Mouse (Mus musculus) MEL (cell line): Measurements from ENCODE around the gene Ola1. TPM values are rescaled to one million over a fixed set of nuclear protein-coding genes. Genes with fewer than 3 reads are reported as not detected.

Experiments
- DNase-seq: peaks from one replicate; pipeline ENCODE4 v3.0.0; 2011; ENCODE audit warnings: low read depth, low spot score
- H3K27ac ChIP-seq: 2 replicates; pipeline ENCODE4 v1.5.1; 2012; ENCODE audit warnings: low read depth, mild to moderate bottlenecking, control low read depth, low read length, moderate library complexity; ENCODE audit not compliant: control insufficient read depth
- H3K27me3 ChIP-seq, 2 experiments: fragments of 150-350 bp in 1 of 2; sonication (generic) in 1 of 2; 2 replicates each; pipeline ENCODE4 v1.6.1; 2012; ENCODE audit warnings: low read length in 2 of 2, mild to moderate bottlenecking in 2 of 2, improper control_type of control experiment in 1 of 2, moderate library complexity in 1 of 2; ENCODE audit not compliant: insufficient read depth in 2 of 2, control insufficient read depth in 1 of 2
- H3K36me3 ChIP-seq, 2 experiments: 2 replicates each; pipeline ENCODE4 v1.6.1; 2012 to 2014; ENCODE audit warnings: low read length in 2 of 2, improper control_type of control experiment in 1 of 2, inconsistent platforms in 1 of 2, mild to moderate bottlenecking in 1 of 2; ENCODE audit not compliant: insufficient read depth in 2 of 2, control insufficient read depth in 1 of 2
- H3K4me1 ChIP-seq, 2 experiments: fragments of 150-350 bp in 1 of 2; sonication (generic) in 1 of 2; 2 replicates each; pipeline ENCODE4 v1.6.1; 2012; ENCODE audit warnings: low read length in 2 of 2, improper control_type of control experiment in 1 of 2, mild to moderate bottlenecking in 1 of 2; ENCODE audit not compliant: insufficient read depth in 2 of 2, control insufficient read depth in 1 of 2
- H3K4me3 ChIP-seq, 2 experiments: fragments of 150-350 bp in 1 of 2; sonication (generic) in 1 of 2; 2 replicates each; pipeline ENCODE4 v1.5.1; 2012; ENCODE audit warnings: low read depth in 2 of 2, low read length in 2 of 2, mild to moderate bottlenecking in 2 of 2, moderate library complexity in 2 of 2, control low read depth in 1 of 2, improper control_type of control experiment in 1 of 2; ENCODE audit not compliant: control insufficient read depth in 1 of 2, insufficient read depth in 1 of 2
- H3K79me2 ChIP-seq: 2 replicates; pipeline ENCODE4 v1.6.1; 2012; ENCODE audit warnings: mild to moderate bottlenecking, low read length, moderate library complexity; ENCODE audit not compliant: control insufficient read depth, poor library complexity, insufficient read depth
- H3K9ac ChIP-seq: 2 replicates; pipeline ENCODE4 v1.6.1; 2012; ENCODE audit warnings: low read depth, mild to moderate bottlenecking, control low read depth, low read length, moderate library complexity; ENCODE audit not compliant: control insufficient read depth, poor library complexity, severe bottlenecking
- H3K9me3 ChIP-seq: fragments of 150-350 bp; sonication (generic); replicated peaks from 2 replicates; pipeline ENCODE4 v1.6.1; 2012; ENCODE audit warnings: mild to moderate bottlenecking, low read length, improper control_type of control experiment, moderate library complexity; ENCODE audit not compliant: insufficient read depth
- CHD2 ChIP-seq: IDR thresholded peaks from 2 replicates; pipeline ENCODE4 v1.6.1; 2011; ENCODE audit warnings: low read length, improper control_type of control experiment
- CTCF ChIP-seq, 3 experiments: IDR thresholded peaks in 2 of 3; conservative IDR thresholded peaks in 1 of 3; 2 replicates each; pipeline ENCODE4 v1.5.1; 2011 to 2012; ENCODE audit warnings: low read length in 3 of 3, low read depth in 2 of 3, mild to moderate bottlenecking in 2 of 3, improper control_type of control experiment in 1 of 3, inconsistent platforms in 1 of 3, mixed read lengths in 1 of 3, moderate library complexity in 1 of 3; ENCODE audit not compliant: control insufficient read depth in 1 of 3, insufficient read depth in 1 of 3, poor library complexity in 1 of 3, severe bottlenecking in 1 of 3
- ELF1 ChIP-seq: IDR thresholded peaks from 2 replicates; pipeline ENCODE4 v1.6.1; 2014; ENCODE audit warnings: low read depth, mild to moderate bottlenecking, inconsistent platforms, low read length, improper control_type of control experiment, moderate library complexity
- ETS1 ChIP-seq: IDR thresholded peaks from 2 replicates; pipeline ENCODE4 v1.6.1; 2012; ENCODE audit warnings: low read depth, mild to moderate bottlenecking, inconsistent platforms, low read length, improper control_type of control experiment, moderate library complexity
- GABPA ChIP-seq: IDR thresholded peaks from 2 replicates; pipeline ENCODE4 v1.6.1; 2012; ENCODE audit warnings: low read depth, mild to moderate bottlenecking, inconsistent platforms, low read length, improper control_type of control experiment, moderate library complexity
- GATA1 ChIP-seq: IDR thresholded peaks from 2 replicates; pipeline ENCODE4 v1.6.1; 2011; ENCODE audit warnings: low read depth, low read length, improper control_type of control experiment
- HCFC1 ChIP-seq: IDR thresholded peaks from 2 replicates; pipeline ENCODE4 v1.6.1; 2012; ENCODE audit warnings: low read depth, mild to moderate bottlenecking, inconsistent platforms, low read length, improper control_type of control experiment, moderate library complexity
- MAFK ChIP-seq: IDR thresholded peaks from 2 replicates; pipeline ENCODE4 v1.6.1; 2011; ENCODE audit warnings: low read depth, mild to moderate bottlenecking, low read length, improper control_type of control experiment, borderline replicate concordance
- MAX ChIP-seq: IDR thresholded peaks from 2 replicates; pipeline ENCODE4 v1.6.1; 2011; ENCODE audit warnings: low read length, improper control_type of control experiment
- MAZ ChIP-seq: IDR thresholded peaks from 2 replicates; pipeline ENCODE4 v1.6.1; 2012; ENCODE audit warnings: low read depth, mild to moderate bottlenecking, inconsistent platforms, low read length, improper control_type of control experiment
- MEF2A ChIP-seq: IDR thresholded peaks from 2 replicates; pipeline ENCODE4 v1.6.1; 2014; ENCODE audit warnings: low read depth, mild to moderate bottlenecking, inconsistent platforms, low read length, improper control_type of control experiment; ENCODE audit not compliant: poor library complexity, insufficient replicate concordance, severe bottlenecking; ENCODE audit errors: extremely low read depth
- MXI1 ChIP-seq: IDR thresholded peaks from 2 replicates; pipeline ENCODE4 v1.6.1; 2011; ENCODE audit warnings: mild to moderate bottlenecking, low read depth, low read length, improper control_type of control experiment
- MYC ChIP-seq: IDR thresholded peaks from 2 replicates; pipeline ENCODE4 v1.6.1; 2011; ENCODE audit warnings: low read depth, mild to moderate bottlenecking, low read length, improper control_type of control experiment, moderate library complexity
- POLR2AphosphoS2 ChIP-seq: IDR thresholded peaks from 2 replicates; pipeline ENCODE4 v1.6.1; 2011; ENCODE audit warnings: low read length, improper control_type of control experiment
- POLR2AphosphoS5 ChIP-seq: IDR thresholded peaks from 2 replicates; pipeline ENCODE4 v1.6.1; 2012; ENCODE audit warnings: low read depth, borderline replicate concordance, mild to moderate bottlenecking, inconsistent platforms, low read length, moderate library complexity, mixed read lengths
- RAD21 ChIP-seq: IDR thresholded peaks from 2 replicates; pipeline ENCODE4 v1.6.1; 2011; ENCODE audit warnings: mild to moderate bottlenecking, low read depth, low read length, improper control_type of control experiment
- RCOR1 ChIP-seq: IDR thresholded peaks from 2 replicates; pipeline ENCODE4 v1.6.1; 2012; ENCODE audit warnings: low read depth, mild to moderate bottlenecking, inconsistent platforms, low read length, improper control_type of control experiment
- SMC3 ChIP-seq: IDR thresholded peaks from 2 replicates; pipeline ENCODE4 v1.6.1; 2011; ENCODE audit warnings: low read depth, low read length, improper control_type of control experiment
- ZKSCAN1 ChIP-seq: IDR thresholded peaks from 2 replicates; pipeline ENCODE4 v1.6.1; 2012; ENCODE audit warnings: low read depth, mild to moderate bottlenecking, inconsistent platforms, low read length, improper control_type of control experiment, moderate library complexity
- ZMIZ1 ChIP-seq: IDR thresholded peaks from 2 replicates; pipeline ENCODE4 v1.6.1; 2012; ENCODE audit warnings: low read depth, mild to moderate bottlenecking, inconsistent platforms, low read length, improper control_type of control experiment, moderate library complexity
- ZNF384 ChIP-seq: IDR thresholded peaks from 2 replicates; pipeline ENCODE4 v1.6.1; 2012; ENCODE audit warnings: low read depth, mild to moderate bottlenecking, inconsistent platforms, low read length, improper control_type of control experiment
- polyA plus RNA-seq, 2 experiments: library from polyadenylated mRNA; stranded (reverse) in 1 of 2; unstranded in 1 of 2; fragments of >175 nt in 1 of 2; fragments of >200 nt in 1 of 2; gene quantifications; 2 replicates each; pipeline versions ENCODE4 v1.2.1 to v1.2.4; 2012; ENCODE audit warnings: low replicate concordance in 2 of 2, low read depth in 1 of 2; ENCODE audit not compliant: insufficient read length in 2 of 2, insufficient read depth in 1 of 2, missing spikeins in 1 of 2
- total RNA-seq: library from RNA; depleted of rRNA; stranded (reverse); fragments of 300-350 nt; gene quantifications from 2 replicates; pipeline ENCODE4 v1.2.3, GENCODE M21; 2012

The Ola1 gene
- total and polyA plus RNA-seq, 3 experiments: 69.7 to 86.0 TPM; not detected in 1

GRCm38 (mm10) chr2:73107089-73107488, 111.6 kb downstream of the Ola1 start:
- Histone ChIP-seq H3K9me3 (no peaks in the 10 kb centered on the region), H3K4me1 (no peaks in the 10 kb centered on the region; a peak in 2 of 4 replicates), H3K27me3 (peaks cover 0 to 2% of the 10 kb centered on the region in 2 experiments; a peak in 2 of 4 replicates), H3K36me3 (no peaks in the 10 kb centered on the region; a peak in 1 of 4 replicates)
- TF ChIP-seq RAD21 (no peak), GATA1 (no peak), MAZ (no peak)
- TF ChIP-seq, all 39 proteins: peak for 0
- H3K79me2 ChIP-seq: no peaks in the 10 kb centered on the region
- peak; percentile 27 for DNase-seq
- no peak overlapping the region for H3K4me3 ChIP-seq
- no peak overlapping the region for H3K27ac ChIP-seq
- no peak overlapping the region for H3K9ac ChIP-seq

DNA sequence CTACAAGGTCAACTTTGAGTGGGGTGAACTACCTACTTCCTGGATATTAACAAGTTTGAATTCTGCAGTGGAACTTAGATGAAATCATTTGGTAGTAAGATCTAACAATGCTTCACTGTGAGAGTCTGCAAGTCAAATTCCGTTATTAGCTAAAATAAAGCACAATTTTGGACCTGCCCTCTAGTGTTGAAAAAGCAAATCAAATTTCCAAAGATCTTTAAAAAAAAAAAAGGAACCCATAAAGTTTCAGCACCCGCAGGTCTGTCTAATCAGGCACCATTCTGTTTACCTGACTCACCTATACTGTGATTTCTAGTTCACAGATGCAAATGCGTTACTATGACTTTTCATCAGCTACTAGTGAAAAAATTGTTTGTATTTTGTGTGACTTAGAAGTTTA, 122.2 kb downstream of the Ola1 start:
- no peak overlapping the region for H3K27ac ChIP-seq
- DNase-seq: no peak
- H3K27me3 ChIP-seq: no peaks in the 10 kb centered on the region
- no peak overlapping the region for H3K4me3 ChIP-seq
- no peaks in the 10 kb centered on the region; a peak in 1 of 4 replicates for H3K4me1 ChIP-seq
- H3K79me2 ChIP-seq: no peaks in the 10 kb centered on the region
- no peaks in the 10 kb centered on the region; a peak in 1 of 4 replicates for H3K36me3 ChIP-seq
- no peak for TF ChIP-seq GABPA
- TF ChIP-seq CHD2: no peak
- peak in 1 of 3 experiments; percentile 23; a peak in 1 of 6 replicates for TF ChIP-seq CTCF (IDR thresholded peaks at IDR 0.05 in 2 of 3, conservative IDR thresholded peaks at IDR 0.05 in 1 of 3; ENCODE audit: control insufficient read depth in 1 of 3, insufficient read depth in 1 of 3, low read depth in 2 of 3, low read length in 3 of 3, poor library complexity in 1 of 3, severe bottlenecking in 1 of 3)
- TF ChIP-seq POLR2AphosphoS5: no peak
- TF ChIP-seq RCOR1: no peak
- TF ChIP-seq RAD21: peak; percentile 37
- TF ChIP-seq ZNF384: peak; percentile 71
- TF ChIP-seq SMC3: peak; percentile 46
- no peaks in the 10 kb centered on the region for H3K9me3 ChIP-seq
- no peak overlapping the region for H3K9ac ChIP-seq

DNA sequence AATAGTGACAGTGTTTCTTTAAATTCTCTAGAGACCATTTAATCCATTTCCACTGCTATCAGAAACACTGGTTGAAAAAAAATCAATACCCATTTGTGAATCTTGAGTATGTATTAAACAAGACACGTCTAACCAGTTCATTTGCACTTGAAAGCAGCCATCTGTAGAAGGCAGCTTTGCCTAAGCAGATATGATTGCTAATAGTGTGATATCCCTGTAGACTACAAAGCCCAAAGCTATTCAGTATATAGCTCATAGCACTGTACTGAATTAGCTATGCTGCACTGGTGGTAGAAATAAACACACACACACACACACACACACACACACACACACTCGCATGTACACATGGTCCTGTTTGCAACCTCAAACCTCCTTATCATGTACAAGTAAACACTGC, 123.4 kb downstream of the Ola1 start:
- Histone ChIP-seq H3K36me3 (no peaks in the 10 kb centered on the region; a peak in 1 of 4 replicates), H3K27ac (no peak overlapping the region), H3K4me1 (no peaks in the 10 kb centered on the region; a peak in 1 of 4 replicates), H3K4me3 (no peak overlapping the region), H3K79me2 (no peaks in the 10 kb centered on the region), H3K27me3 (no peaks in the 10 kb centered on the region), H3K9ac (no peak overlapping the region), H3K9me3 (no peaks in the 10 kb centered on the region)
- TF ChIP-seq ZNF384: no peak
- TF ChIP-seq SMC3: no peak
- no peak for TF ChIP-seq MEF2A
- no peak for TF ChIP-seq MXI1
- no peak for TF ChIP-seq CHD2
- TF ChIP-seq RCOR1: no peak
- TF ChIP-seq POLR2AphosphoS2: no peak
- no peak for TF ChIP-seq MYC
- no peak for TF ChIP-seq POLR2AphosphoS5
- no peak for TF ChIP-seq ETS1
- TF ChIP-seq MAX: no peak
- no peak for TF ChIP-seq GABPA
- no peak for TF ChIP-seq RAD21
- no peak for TF ChIP-seq MAFK
- TF ChIP-seq ZKSCAN1: no peak
- TF ChIP-seq HCFC1: no peak
- TF ChIP-seq ZMIZ1: no peak
- TF ChIP-seq ELF1: no peak
- TF ChIP-seq GATA1: no peak
- DNase-seq: no peak
